Mouse (Mus musculus): ENCODE measurements around the gene Htr2c. TPM values are rescaled to one million over a fixed set of nuclear protein-coding genes. Genes with fewer than 3 reads are reported as not detected.

The Htr2c gene
- total RNA-seq (2021) = 10 to 100 TPM; 26.9 to 32.7 TPM

- no peak for DNase-seq (ENCODE audit: extremely low spot score in 1 of 2, low spot score in 2 of 2)
- intact Hi-C loops (cut with DNase I) = loop anchor here (10.0 kb wide), 1 partner anchor 1418 kb away; no protein-coding TSS in a partner anchor
These were observed at the start of gene Htr2c for GRCm38 (mm10) chrX:146962258-146962913. Gene Htr2c, plus strand, starts transcription at chrX:146962513.

GRCm38 (mm10) chrX:146928251-146928650 lies 34.1 kb upstream of the Htr2c start:
- DNase-seq (ENCODE audit: extremely low spot score in 1 of 2, low spot score in 2 of 2) = no peak
- intact Hi-C loops (cut with DNase I) = no loop called here

DNA sequence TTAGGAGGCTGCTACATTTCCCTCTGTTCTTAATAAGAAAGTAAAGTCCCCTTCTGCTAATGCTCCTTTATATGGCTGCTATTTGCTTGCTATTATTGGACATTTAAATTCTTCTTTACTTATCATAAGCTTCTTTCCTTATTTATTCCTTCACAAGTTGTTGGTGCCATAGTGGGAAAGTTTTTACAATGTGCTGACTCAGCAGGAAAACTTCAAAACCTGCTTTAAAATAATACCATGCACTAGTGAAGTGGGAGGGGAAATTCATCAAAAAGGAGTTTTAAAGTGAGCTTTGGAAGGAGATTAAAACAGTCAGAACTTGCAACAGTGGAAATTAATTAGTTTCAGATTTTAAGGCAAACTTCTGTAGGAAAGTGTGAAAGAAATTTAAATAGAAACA lies 26.0 kb upstream of the Htr2c start:
- no peak for DNase-seq (ENCODE audit: extremely low spot score in 1 of 2, low spot score in 2 of 2)
- intact Hi-C loops (cut with DNase I) = no loop called here

- no peak for DNase-seq (ENCODE audit: extremely low spot score in 1 of 2, low spot score in 2 of 2)
- intact Hi-C loops (cut with DNase I) = no loop called here
These were observed 16.0 kb upstream of the Htr2c start for GRCm38 (mm10) chrX:146946216-146946886.

GRCm38 (mm10) chrX:146946996-146947395 lies 15.3 kb upstream of the Htr2c start:
- intact Hi-C loops (cut with DNase I) = no loop called here
- no peak for DNase-seq (ENCODE audit: extremely low spot score in 1 of 2, low spot score in 2 of 2)

GRCm38 (mm10) chrX:146958608-146959007 lies 3.7 kb upstream of the Htr2c start:
- intact Hi-C loops (cut with DNase I) = no loop called here
- DNase-seq (ENCODE audit: extremely low spot score in 1 of 2, low spot score in 2 of 2) = no peak

DNA sequence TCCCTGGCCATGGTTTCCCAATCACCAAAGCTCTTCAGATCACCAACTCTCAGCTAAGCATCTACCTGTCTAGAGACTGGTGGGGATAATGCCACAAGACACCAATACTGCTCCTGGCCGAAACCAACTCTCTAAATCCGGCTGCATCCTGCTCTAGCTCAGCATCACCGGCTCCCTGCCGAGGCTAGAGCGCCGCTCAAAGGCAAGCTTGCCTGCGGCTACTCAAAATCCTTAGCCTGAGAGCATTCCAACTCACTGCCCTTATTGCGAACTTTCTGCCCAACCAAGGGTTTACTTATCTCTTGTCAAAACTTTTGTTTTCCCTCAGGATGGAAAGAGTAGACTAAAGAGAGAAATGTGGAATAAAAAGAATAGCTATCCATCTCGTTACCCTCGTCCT lies 2.4 kb upstream of the Htr2c start:
- no peak for DNase-seq (ENCODE audit: extremely low spot score in 1 of 2, low spot score in 2 of 2)
- intact Hi-C loops (cut with DNase I) = loop anchor here (10.0 kb wide), 1 partner anchor 1415 kb away; no protein-coding TSS in a partner anchor

DNA sequence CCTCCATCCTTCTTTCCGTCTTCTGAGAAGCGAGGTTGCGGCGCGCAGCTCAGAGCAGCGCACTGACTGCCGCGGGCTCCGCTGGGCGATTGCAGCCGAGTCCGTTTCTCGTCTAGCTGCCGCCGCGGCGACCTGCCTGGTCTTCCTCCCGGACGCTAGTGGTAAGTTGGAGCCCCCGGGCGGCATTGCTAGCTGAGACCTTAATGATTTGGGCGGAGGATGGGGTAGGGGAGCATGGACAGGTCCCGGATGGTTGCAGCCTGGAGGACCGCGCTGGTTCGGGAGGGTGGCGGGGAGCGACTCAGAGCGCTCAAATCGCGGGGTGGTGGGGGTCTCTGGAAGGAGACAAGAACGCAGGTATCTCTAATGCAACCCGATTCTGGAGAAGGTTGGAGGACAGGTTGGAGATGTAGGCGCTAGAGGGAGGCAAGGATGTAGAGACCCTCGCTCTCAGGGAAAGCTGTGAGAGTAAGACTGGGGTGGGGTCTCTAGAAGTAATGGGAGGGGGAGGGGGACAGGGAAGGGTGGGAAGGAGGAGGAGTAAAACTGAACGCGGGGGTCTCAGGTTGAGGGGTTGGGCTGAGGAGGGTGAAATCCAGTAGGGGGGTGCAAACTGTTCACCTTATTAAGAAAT lies 718 bp downstream of the Htr2c start:
- intact Hi-C loops (cut with DNase I) = loop anchor here (10.0 kb wide), 1 partner anchor 1418 kb away; no protein-coding TSS in a partner anchor
- peak in 1 of 2 experiments; percentile 18 for DNase-seq (ENCODE audit: extremely low spot score in 1 of 2, low spot score in 2 of 2)

- DNase-seq (ENCODE audit: extremely low spot score in 1 of 2, low spot score in 2 of 2) = no peak
- intact Hi-C loops (cut with DNase I) = no loop called here
These were observed 17.6 kb downstream of the Htr2c start for GRCm38 (mm10) chrX:146979931-146980330.

GRCm38 (mm10) chrX:147055730-147056129 lies 93.4 kb downstream of the Htr2c start:
- intact Hi-C loops (cut with DNase I) = no loop called here
- DNase-seq (ENCODE audit: extremely low spot score in 1 of 2, low spot score in 2 of 2) = no peak

DNA sequence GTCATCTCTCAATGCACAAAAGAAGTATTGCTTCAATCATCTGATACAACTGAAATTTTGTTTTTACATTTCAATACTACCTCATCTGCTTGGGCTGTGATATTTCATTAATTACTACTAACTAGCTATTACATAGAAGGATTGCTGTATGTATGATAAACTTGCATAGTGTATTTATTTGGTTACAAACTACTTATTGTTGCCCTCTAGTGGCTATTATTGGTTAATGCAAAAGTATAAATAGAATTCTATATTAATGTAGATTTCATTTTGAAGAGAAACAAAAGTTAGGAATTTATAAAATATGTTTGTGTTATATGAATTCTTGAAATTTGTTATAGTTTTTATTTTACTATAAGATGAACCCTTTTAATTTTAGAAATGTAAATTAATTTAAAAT lies 109.3 kb downstream of the Htr2c start:
- DNase-seq (ENCODE audit: extremely low spot score in 1 of 2, low spot score in 2 of 2) = no peak
- intact Hi-C loops (cut with DNase I) = no loop called here

- no peak for DNase-seq (ENCODE audit: extremely low spot score in 1 of 2, low spot score in 2 of 2)
- intact Hi-C loops (cut with DNase I) = no loop called here
These were observed 156.8 kb downstream of the Htr2c start for GRCm38 (mm10) chrX:147119155-147119554.

GRCm38 (mm10) chrX:147215251-147215650 lies 252.9 kb downstream of the Htr2c start:
- intact Hi-C loops (cut with DNase I) = no loop called here
- no peak for DNase-seq (ENCODE audit: extremely low spot score in 1 of 2, low spot score in 2 of 2)

GRCm38 (mm10) chrX:147217382-147218013 lies 255.2 kb downstream of the Htr2c start:
- intact Hi-C loops (cut with DNase I) = no loop called here
- DNase-seq (ENCODE audit: extremely low spot score in 1 of 2, low spot score in 2 of 2) = no peak

- DNase-seq (ENCODE audit: extremely low spot score in 1 of 2, low spot score in 2 of 2) = no peak
- intact Hi-C loops (cut with DNase I) = no loop called here
These were observed 276.7 kb downstream of the Htr2c start for GRCm38 (mm10) chrX:147238806-147239542.

All from left cerebral cortex, postnatal 10 days (tissue).